Comparison of ENCODE assay signal across 24 mouse cellular contexts in the genomic region with DNA sequence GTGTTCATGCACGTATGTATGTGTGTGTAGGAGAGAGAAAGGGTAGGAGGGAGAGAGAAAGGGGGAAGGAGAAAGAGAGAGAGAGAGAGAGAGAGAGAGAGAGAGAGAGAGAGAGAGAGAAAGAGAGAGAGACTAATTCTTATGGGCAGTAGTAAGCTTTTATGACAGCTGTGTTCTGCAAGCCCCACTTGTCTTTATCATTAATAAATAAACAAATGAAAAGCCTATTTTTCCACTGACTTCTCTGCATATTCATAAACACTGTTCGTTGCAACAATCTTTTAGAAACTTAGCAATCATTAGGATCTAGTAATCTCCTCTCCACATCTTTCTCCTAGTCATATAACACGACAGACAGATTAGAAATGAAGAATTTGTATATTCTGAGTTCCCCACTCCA.
DNase-seq lines count a peak whose midpoint lies in the region; ATAC-seq and TF ChIP-seq lines count a peak whose summit lies in the region.
"Had no signal": no experiment of that assay in that cellular context is flagged by ENCODE, and none has a peak within 500 bp of the region (broad histone marks: within the 10 kb centered on the region; RNA-seq: fewer than 3 reads in every experiment).

No protein-coding gene starts in this region.

- H3K36me3 ChIP-seq in lung, embryonic 14.5 days (ENCODE audit: insufficient read depth), result no peaks in the 10 kb centered on the region
- no peaks in the 10 kb centered on the region for H3K36me3 ChIP-seq in lung, embryonic 16.5 days (ENCODE audit: control insufficient read depth, insufficient read depth, low read length)
- H3K36me3 ChIP-seq: embryonic facial prominence, embryonic 13.5 days; embryonic facial prominence, embryonic 15.5 days; forebrain, embryonic 10.5 days; forebrain, embryonic 12.5 days had no signal

- 0 out of 2 replicates have a peak, but pooled peaks cover 3% of the 10 kb centered on the region for H3K4me1 ChIP-seq in lung, embryonic 14.5 days (ENCODE audit: insufficient read depth)
- H3K4me1 ChIP-seq in lung, embryonic 16.5 days (replicated peaks; ENCODE audit: control insufficient read depth, insufficient read depth, low read length), result no peaks in the 10 kb centered on the region
- no peaks in the 10 kb centered on the region for H3K4me1 ChIP-seq in lung, adult 2 months (ENCODE audit: control insufficient read depth, insufficient read depth, low read length)
- H3K4me1 ChIP-seq: embryonic facial prominence, embryonic 13.5 days; embryonic facial prominence, embryonic 15.5 days; forebrain, embryonic 10.5 days; forebrain, embryonic 12.5 days had no signal

- 34% methylated on average over 3 of the region's 3 CpGs for whole genome bisulfite sequencing in lung, embryonic 14.5 days
- WGBS in lung, embryonic 16.5 days, result 23% methylated on average over 3 of the region's 3 CpGs
- 36% methylated on average over 3 of the region's 3 CpGs for WGBS in lung, adult 2 months

- no peak for TF ChIP-seq POLR2A in lung, adult 2 months (IDR thresholded peaks at IDR 0.05; ENCODE audit: borderline replicate concordance, extremely low read depth, low read depth, low read length)

- H3K9me3 ChIP-seq in lung, embryonic 14.5 days (ENCODE audit: low read depth, low read length), result no peaks in the 10 kb centered on the region
- no peaks in the 10 kb centered on the region for H3K9me3 ChIP-seq in lung, embryonic 16.5 days (ENCODE audit: control insufficient read depth, low read length)
- H3K9me3 ChIP-seq: embryonic facial prominence, embryonic 13.5 days; embryonic facial prominence, embryonic 15.5 days; forebrain, embryonic 10.5 days; forebrain, embryonic 12.5 days had no signal

- no peak overlapping the region for H3K27ac ChIP-seq in lung, embryonic 14.5 days (ENCODE audit: low read depth)
- H3K27ac ChIP-seq in lung, embryonic 16.5 days (ENCODE audit: low read length), result peak overlapping the region; percentile 43
- H3K27ac ChIP-seq: embryonic facial prominence, embryonic 13.5 days; embryonic facial prominence, embryonic 15.5 days; forebrain, embryonic 10.5 days; forebrain, embryonic 12.5 days had no signal

- peak; percentile 49; the same call in 1 of the 2 replicates for ATAC-seq in lung, embryonic 14.5 days (ENCODE audit: insufficient read depth)
- peak; percentile 82 for ATAC-seq in lung, embryonic 16.5 days (ENCODE audit: low read depth)
- ATAC-seq: forebrain, embryonic 14.5 days; forebrain, embryonic 16.5 days had no signal

- H3K9ac ChIP-seq in lung, embryonic 14.5 days, result no peak overlapping the region
- no peak overlapping the region for H3K9ac ChIP-seq in lung, embryonic 16.5 days (ENCODE audit: low read length)
- H3K9ac ChIP-seq: embryonic facial prominence, embryonic 13.5 days; embryonic facial prominence, embryonic 15.5 days; forebrain, embryonic 12.5 days had no signal

- no peak overlapping the region for H3K4me3 ChIP-seq in lung, embryonic 14.5 days (ENCODE audit: low read depth, low read length)
- H3K4me3 ChIP-seq in lung, embryonic 16.5 days (ENCODE audit: low read length), result no peak overlapping the region
- H3K4me3 ChIP-seq in lung, adult 2 months (replicated peaks; ENCODE audit: extremely low read depth, low read depth, low read length), result no peak overlapping the region
- H3K4me3 ChIP-seq: embryonic facial prominence, embryonic 13.5 days; embryonic facial prominence, embryonic 15.5 days; erythroblast, embryonic 14.5 days; forebrain, embryonic 10.5 days; forebrain, embryonic 12.5 days had no signal

- no peak for TF ChIP-seq CTCF in lung, embryonic 14.5 days (IDR thresholded peaks at IDR 0.05; ENCODE audit: low read depth)
- TF ChIP-seq CTCF in lung, adult 2 months (IDR thresholded peaks at IDR 0.05; ENCODE audit: insufficient read depth, low read length), result no peak

- H3K4me2 ChIP-seq in lung, embryonic 14.5 days, result no peak overlapping the region
- no peak overlapping the region for H3K4me2 ChIP-seq in lung, embryonic 16.5 days (ENCODE audit: low read depth, low read length)
- H3K4me2 ChIP-seq: embryonic facial prominence, embryonic 13.5 days; embryonic facial prominence, embryonic 15.5 days; forebrain, embryonic 12.5 days had no signal

- DNase-seq in lung, embryonic 14.5 days, result peak; percentile 84
- DNase-seq in lung, postnatal 14 days, result no peak
- DNase-seq in lung, adult 18-20 months, result no peak
- DNase-seq in lung, postnatal 10 days, result peak; percentile 13
- no peak for DNase-seq in lung, adult 2 months
- DNase-seq: adrenal gland, adult 2 months; adrenal gland, postnatal 10 days; adrenal gland, postnatal 25 days; B cell, adult 2 months; cerebellum, adult 11 months; cerebellum, adult 18-20 months; cerebellum, adult 8-10 months; cerebellum, adult 9-11 months; cerebellum, postnatal 14 days; cerebellum, postnatal 36 days; embryo, embryonic 11 days had no signal

- no peaks in the 10 kb centered on the region for H3K27me3 ChIP-seq in lung, embryonic 14.5 days (ENCODE audit: insufficient read depth, low read length)
- no peaks in the 10 kb centered on the region for H3K27me3 ChIP-seq in lung, embryonic 16.5 days (ENCODE audit: control insufficient read depth, insufficient read depth, low read depth, low read length)
- H3K27me3 ChIP-seq: embryonic facial prominence, embryonic 13.5 days; embryonic facial prominence, embryonic 15.5 days; forebrain, embryonic 12.5 days had no signal

Comparison
In these comparisons a context has a peak if more than half of its experiments do, and no peak if none do; other contexts are left out.
1. DNase-seq: peak in lung, embryonic 14.5 days (single experiment) and lung, postnatal 10 days (single experiment); none in lung, postnatal 14 days (single experiment), lung, adult 18-20 months (0 of 2) and lung, adult 2 months (single experiment).